Mouse (Mus musculus): Measurements from ENCODE around the gene Samd11. TPM values are rescaled to one million over a fixed set of nuclear protein-coding genes. Genes with fewer than 3 reads are reported as not detected.
A peak's percentile ranks its signal among the peaks of the same experiment; 100 is the strongest.

Samd11 gene
- polyA plus RNA-seq, 1 experiment from 2014 or later, result 0.62 TPM

- no peaks in the 10 kb centered on the region for H3K36me3 ChIP-seq
- H3K27me3 ChIP-seq, result peaks cover 8% of the 10 kb centered on the region
- no peak overlapping the region for H3K4me3 ChIP-seq
- H3K4me1 ChIP-seq, result no peaks in the 10 kb centered on the region
- 69% methylated on average over 13 of the region's 13 CpGs for WGBS
- no peaks in the 10 kb centered on the region for H3K9me3 ChIP-seq
- H3K4me2 ChIP-seq, result no peak overlapping the region
- H3K9ac ChIP-seq, result no peak overlapping the region
- no peak overlapping the region for H3K27ac ChIP-seq
- no peak for ATAC-seq (ENCODE audit: insufficient number of reproducible peaks, insufficient read depth, low FRiP score, low TSS enrichment, low read depth)
These were observed 45.4 kb downstream of the Samd11 start for GRCm38 (mm10) chr4:156209963-156210635.

GRCm38 (mm10) chr4:156208872-156209271 lies 46.6 kb downstream of the Samd11 start:
- H3K36me3 ChIP-seq, result no peaks in the 10 kb centered on the region
- no peak overlapping the region for H3K9ac ChIP-seq
- peaks cover 7% of the 10 kb centered on the region for H3K4me1 ChIP-seq
- H3K9me3 ChIP-seq, result no peaks in the 10 kb centered on the region
- no peak overlapping the region for H3K27ac ChIP-seq
- H3K4me3 ChIP-seq, result no peak overlapping the region
- 87% methylated on average over 4 of the region's 4 CpGs for WGBS
- ATAC-seq (ENCODE audit: insufficient number of reproducible peaks, insufficient read depth, low FRiP score, low TSS enrichment, low read depth), result no peak
- no peak overlapping the region for H3K4me2 ChIP-seq
- H3K27me3 ChIP-seq, result peaks cover 21% of the 10 kb centered on the region

GRCm38 (mm10) chr4:156203413-156204131 lies 51.9 kb downstream of the Samd11 start:
- peak overlapping the region; percentile 75 for H3K9ac ChIP-seq
- H3K4me1 ChIP-seq, result peaks cover 20% of the 10 kb centered on the region
- no peak for ATAC-seq (ENCODE audit: insufficient number of reproducible peaks, insufficient read depth, low FRiP score, low TSS enrichment, low read depth)
- peaks cover 39% of the 10 kb centered on the region for H3K27me3 ChIP-seq
- peak overlapping the region; percentile 98 for H3K4me2 ChIP-seq
- no peak overlapping the region for H3K27ac ChIP-seq
- peak overlapping the region; percentile 57 for H3K4me3 ChIP-seq
- H3K36me3 ChIP-seq, result no peaks in the 10 kb centered on the region
- WGBS, result under 1% methylated on average over 49 of the region's 49 CpGs
- H3K9me3 ChIP-seq, result no peaks in the 10 kb centered on the region

- Histone ChIP-seq H3K36me3 (no peaks in the 10 kb centered on the region), H3K4me2 (peak within 1 kb of the TSS; percentile 98), H3K4me1 (peaks cover 20% of the 10 kb centered on the region), H3K9me3 (no peaks in the 10 kb centered on the region), H3K9ac (peak within 1 kb of the TSS; percentile 75), H3K27ac (no peak within 1 kb of the TSS), H3K27me3 (peaks cover 39% of the 10 kb centered on the region), H3K4me3 (peak within 1 kb of the TSS; percentile 57)
- under 1% methylated on average over 32 of the region's 39 CpGs for WGBS
- 0 out of 2 replicates have a peak, but pooled peaks have one; percentile 38 for ATAC-seq (ENCODE audit: insufficient number of reproducible peaks, insufficient read depth, low FRiP score, low TSS enrichment, low read depth)
These were observed 52.5 kb downstream of the Samd11 start, which contains the start of gene AW011738 for GRCm38 (mm10) chr4:156203001-156203412. AW011738 (plus strand) TSS chr4:156203304.

GRCm38 (mm10) chr4:156202462-156202893 lies 53.0 kb downstream of the Samd11 start:
- Histone ChIP-seq H3K27me3 (peaks cover 39% of the 10 kb centered on the region), H3K9ac (peak overlapping the region; percentile 75), H3K4me3 (peak overlapping the region; percentile 57), H3K4me2 (peak overlapping the region; percentile 98), H3K27ac (no peak overlapping the region), H3K4me1 (peaks cover 22% of the 10 kb centered on the region), H3K36me3 (no peaks in the 10 kb centered on the region), H3K9me3 (no peaks in the 10 kb centered on the region)
- no peak for ATAC-seq (ENCODE audit: insufficient number of reproducible peaks, insufficient read depth, low FRiP score, low TSS enrichment, low read depth)
- WGBS, result 37% methylated on average over 12 of the region's 12 CpGs

- H3K4me3 ChIP-seq, result no peak within 1 kb of the TSS
- H3K36me3 ChIP-seq, result no peaks in the 10 kb centered on the region
- H3K9ac ChIP-seq, result no peak within 1 kb of the TSS
- H3K4me1 ChIP-seq, result peaks cover 30% of the 10 kb centered on the region
- H3K4me2 ChIP-seq, result no peak within 1 kb of the TSS
- ATAC-seq (ENCODE audit: insufficient number of reproducible peaks, insufficient read depth, low FRiP score, low TSS enrichment, low read depth), result no peak
- no peak within 1 kb of the TSS for H3K27ac ChIP-seq
- WGBS, result 55% methylated on average over 10 of the region's 10 CpGs
- H3K9me3 ChIP-seq, result no peaks in the 10 kb centered on the region
- H3K27me3 ChIP-seq, result peaks cover 35% of the 10 kb centered on the region
These were observed 54.6 kb downstream of the Samd11 start, which contains the start of gene Isg15 for GRCm38 (mm10) chr4:156200623-156201475. Isg15 (minus strand) TSS chr4:156200818.

- under 1% methylated on average over 26 of the region's 26 CpGs for WGBS
- ATAC-seq (ENCODE audit: insufficient number of reproducible peaks, insufficient read depth, low FRiP score, low TSS enrichment, low read depth), result peak; percentile 81
- Histone ChIP-seq H3K27me3 (peaks cover 9% of the 10 kb centered on the region), H3K9me3 (no peaks in the 10 kb centered on the region), H3K4me2 (peak overlapping the region; percentile 80), H3K4me3 (peak overlapping the region; percentile 92), H3K27ac (peak overlapping the region; percentile 92), H3K9ac (peak overlapping the region; percentile 76), H3K4me1 (peaks cover 47% of the 10 kb centered on the region), H3K36me3 (peaks cover 20% of the 10 kb centered on the region)
These were observed 57.6 kb downstream of the Samd11 start for GRCm38 (mm10) chr4:156197829-156198205.

- H3K4me2 ChIP-seq, result peak within 1 kb of the TSS; percentile 96
- H3K36me3 ChIP-seq, result peaks cover 26% of the 10 kb centered on the region
- H3K4me1 ChIP-seq, result peaks cover 47% of the 10 kb centered on the region
- 0% methylated on average over 28 of the region's 88 CpGs for WGBS
- peak within 1 kb of the TSS; percentile 92 for H3K27ac ChIP-seq
- H3K9ac ChIP-seq, result peak within 1 kb of the TSS; percentile 90
- H3K27me3 ChIP-seq, result peaks cover 3% of the 10 kb centered on the region
- H3K9me3 ChIP-seq, result no peaks in the 10 kb centered on the region
- H3K4me3 ChIP-seq, result peak within 1 kb of the TSS; percentile 92
- peak; percentile 79 for ATAC-seq (ENCODE audit: insufficient number of reproducible peaks, insufficient read depth, low FRiP score, low TSS enrichment, low read depth)
These were observed 58.2 kb downstream of the Samd11 start, which contains the start of gene Agrn for GRCm38 (mm10) chr4:156197131-156197828. Agrn (minus strand) TSS chr4:156197488.

Small RNA genes lying within 50 kb of the gene (microRNA-seq; reads per million reads assigned to microRNA genes)
- 2.4 reads per million, percentile 7 among the genes with 10 or more reads in this experiment for gene Mir7658

Other genes with a start within 250 kb of the Samd11 start
- gene Tnfrsf4, start 241.8 kb downstream of the Samd11 start, polyA plus RNA-seq (2015; fragmentation: Nextera tagmentation; extraction: Ambion mirVana), result 1.3 TPM in 1 of 2 replicates, not detected in the other
- 3.0 and 4.1 TPM in 2 replicates for gene Tnfrsf18, start 229.5 kb downstream of the Samd11 start, polyA plus RNA-seq (2015; fragmentation: Nextera tagmentation; extraction: Ambion mirVana)
- 2.0 and 2.7 TPM in 2 replicates for gene Ttll10, start 196.2 kb downstream of the Samd11 start, polyA plus RNA-seq (2015; fragmentation: Nextera tagmentation; extraction: Ambion mirVana)
- 40.3 and 43.8 TPM in 2 replicates for gene 9430015G10Rik, start 145.7 kb downstream of the Samd11 start, polyA plus RNA-seq (2015; fragmentation: Nextera tagmentation; extraction: Ambion mirVana)
- gene Rnf223, start 125.1 kb downstream of the Samd11 start, polyA plus RNA-seq (2015; fragmentation: Nextera tagmentation; extraction: Ambion mirVana), result 0.30 and 0.40 TPM in 2 replicates
- 83.7 and 92.1 TPM in 2 replicates for gene Agrn, start 58.2 kb downstream of the Samd11 start, polyA plus RNA-seq (2015; fragmentation: Nextera tagmentation; extraction: Ambion mirVana)
- 1.6 and 2.1 TPM in 2 replicates for gene Isg15, start 54.8 kb downstream of the Samd11 start, polyA plus RNA-seq (2015; fragmentation: Nextera tagmentation; extraction: Ambion mirVana)
- 2.3 and 2.9 TPM in 2 replicates for gene AW011738, start 52.4 kb downstream of the Samd11 start, polyA plus RNA-seq (2015; fragmentation: Nextera tagmentation; extraction: Ambion mirVana)
- 0.62 and 1.1 TPM in 2 replicates for gene Perm1, start 39.8 kb downstream of the Samd11 start, polyA plus RNA-seq (2015; fragmentation: Nextera tagmentation; extraction: Ambion mirVana)
- gene Plekhn1, start 20.8 kb downstream of the Samd11 start, polyA plus RNA-seq (2015; fragmentation: Nextera tagmentation; extraction: Ambion mirVana), result 29.9 and 30.7 TPM in 2 replicates
- 77.8 and 86.3 TPM in 2 replicates for gene Noc2l, start 19.6 kb downstream of the Samd11 start, polyA plus RNA-seq (2015; fragmentation: Nextera tagmentation; extraction: Ambion mirVana)
- gene Vmn2r-ps159, start 75.4 kb upstream of the Samd11 start, polyA plus RNA-seq (2015; fragmentation: Nextera tagmentation; extraction: Ambion mirVana), result not detected in 2 replicates

Data from embryonic facial prominence, embryonic 13.5 days (tissue).